Mouse (Mus musculus) hindbrain, embryonic 12.5 days (tissue): ENCODE results near the gene Cul9. TPM values are rescaled to one million over a fixed set of nuclear protein-coding genes. Genes with fewer than 3 reads are reported as not detected.

Experiments
- ATAC-seq: fragments of 200-750 bp; cut with Nextera tagmentation; 2 replicates; pipeline ENCODE4 v1.8.0; 2017; ENCODE audit warnings: moderate TSS enrichment; ENCODE audit not compliant: low FRiP score
- H3K27ac ChIP-seq: fragments of 300-500 bp; sonication (generic); 2 replicates; pipeline ENCODE4 v1.5.1; 2016; ENCODE audit warnings: mild to moderate bottlenecking
- H3K27me3 ChIP-seq: fragments of 300-500 bp; sonication (generic); 2 replicates; pipeline ENCODE4 v1.6.1; 2016; ENCODE audit warnings: mild to moderate bottlenecking
- H3K36me3 ChIP-seq: fragments of 300-500 bp; sonication (generic); 2 replicates; pipeline ENCODE4 v1.6.1; 2016; ENCODE audit warnings: mild to moderate bottlenecking
- H3K4me1 ChIP-seq: fragments of 300-500 bp; sonication (generic); 2 replicates; pipeline ENCODE4 v1.6.1; 2016
- H3K4me2 ChIP-seq: fragments of 300-500 bp; sonication (generic); replicated peaks from 2 replicates; pipeline ENCODE4 v1.6.1; 2016; ENCODE audit warnings: mild to moderate bottlenecking
- H3K4me3 ChIP-seq: fragments of 300-500 bp; sonication (generic); 2 replicates; pipeline ENCODE4 v1.5.1; 2016; ENCODE audit warnings: mild to moderate bottlenecking
- H3K9ac ChIP-seq: fragments of 300-500 bp; sonication (generic); 2 replicates; pipeline ENCODE4 v1.6.1; 2016; ENCODE audit warnings: mild to moderate bottlenecking, moderate library complexity
- H3K9me3 ChIP-seq: fragments of 300-500 bp; sonication (generic); replicated peaks from 2 replicates; pipeline ENCODE4 v1.6.1; 2016; ENCODE audit warnings: mild to moderate bottlenecking
- WGBS: fragments of 180-500 bp; shearing (Covaris S2); methylation state at CpG from one replicate; pipeline ENCODE4 v1.1.7; 2016; 5-methylcytosine and 5-hydroxymethylcytosine counted together
- polyA plus RNA-seq: library from polyadenylated mRNA; unstranded; fragments of >200 nt; fragmentation: Nextera tagmentation; extraction: Ambion mirVana; gene quantifications from 2 replicates; pipeline ENCODE4 v1.2.1, GENCODE M21; 2016

The Cul9 gene
- polyA plus RNA-seq, 1 experiment from 2014 or later, result 14.9 TPM

GRCm38 (mm10) chr17:46521963-46522668 lies 24.1 kb downstream of the Cul9 start:
- H3K27me3 ChIP-seq, result peaks cover 33% of the 10 kb centered on the region
- H3K36me3 ChIP-seq, result peaks cover 18% of the 10 kb centered on the region; the same call in 1 of the 2 replicates
- H3K9ac ChIP-seq, result no peak overlapping the region
- no peak overlapping the region for H3K4me3 ChIP-seq
- WGBS, result 33% methylated on average over 24 of the region's 24 CpGs
- H3K4me1 ChIP-seq, result no peaks in the 10 kb centered on the region
- no peak overlapping the region for H3K4me2 ChIP-seq
- H3K27ac ChIP-seq, result no peak overlapping the region
- ATAC-seq, result no peak
- H3K9me3 ChIP-seq, result no peaks in the 10 kb centered on the region

DNA sequence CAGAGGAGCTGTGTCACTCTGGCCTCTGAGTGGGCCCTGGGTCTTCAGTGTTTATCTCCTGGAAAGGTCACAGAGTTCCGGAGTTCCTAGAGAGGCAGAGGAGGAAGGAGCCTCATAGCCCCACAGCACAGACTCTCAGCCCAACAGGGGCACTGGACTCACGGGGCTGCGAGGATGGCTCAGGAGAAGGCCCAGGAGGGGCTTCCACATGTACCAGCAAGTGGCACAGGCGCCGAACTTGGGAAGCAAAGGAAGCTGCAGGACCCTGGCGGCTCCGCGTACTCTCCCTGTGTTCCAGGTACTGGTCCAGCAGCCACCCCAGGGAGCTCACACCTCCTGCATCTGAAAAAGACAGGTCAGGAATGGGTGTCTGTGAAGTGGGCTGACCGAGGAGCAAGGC lies 25.0 kb downstream of the Cul9 start:
- no peaks in the 10 kb centered on the region for H3K4me1 ChIP-seq
- H3K9me3 ChIP-seq, result no peaks in the 10 kb centered on the region
- ATAC-seq, result no peak
- H3K9ac ChIP-seq, result no peak overlapping the region
- H3K4me2 ChIP-seq, result no peak overlapping the region
- 77% methylated on average over 9 of the region's 9 CpGs for WGBS
- peaks cover 14% of the 10 kb centered on the region; the same call in 1 of the 2 replicates for H3K36me3 ChIP-seq
- H3K4me3 ChIP-seq, result no peak overlapping the region
- H3K27me3 ChIP-seq, result peaks cover 33% of the 10 kb centered on the region
- no peak overlapping the region for H3K27ac ChIP-seq

DNA sequence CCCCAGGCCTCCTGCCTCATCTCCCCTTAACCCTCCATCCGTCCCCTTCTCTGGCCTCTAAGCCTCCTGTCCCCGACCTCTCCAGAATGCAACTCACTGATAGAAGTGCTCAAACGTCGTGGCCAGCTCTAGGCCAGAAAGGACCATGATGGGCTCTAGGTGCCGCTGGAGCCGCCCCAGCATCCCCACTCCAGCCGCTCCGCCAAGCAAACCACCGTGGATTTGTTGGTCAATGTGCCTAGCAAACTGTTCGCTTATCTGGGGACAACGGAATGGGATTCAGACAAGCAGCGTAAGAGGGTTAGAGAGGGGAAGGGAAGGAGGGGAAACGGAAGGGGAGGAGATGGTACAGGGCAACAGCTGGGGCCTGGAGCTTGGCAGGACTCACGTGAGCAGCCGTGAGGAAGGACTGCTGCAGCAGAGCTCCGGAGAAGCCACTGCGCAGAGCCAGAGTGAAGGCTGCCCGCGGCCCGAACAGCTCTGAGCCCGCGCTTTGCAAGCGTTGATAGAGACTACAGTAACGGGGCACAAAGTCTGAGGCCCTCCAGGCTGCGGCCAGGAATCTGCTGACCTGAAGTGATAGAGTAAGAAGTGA lies 25.7 kb downstream of the Cul9 start:
- Histone ChIP-seq H3K27ac (no peak overlapping the region), H3K4me2 (peak overlapping the region; percentile 20), H3K4me3 (peak overlapping the region; percentile 1; the same call in 1 of the 2 replicates), H3K27me3 (peaks cover 33% of the 10 kb centered on the region), H3K9me3 (no peaks in the 10 kb centered on the region), H3K36me3 (0 out of 2 replicates have a peak, but pooled peaks cover 7% of the 10 kb centered on the region), H3K9ac (no peak overlapping the region), H3K4me1 (no peaks in the 10 kb centered on the region)
- WGBS, result 40% methylated on average over 25 of the region's 25 CpGs
- no peak for ATAC-seq

GRCm38 (mm10) chr17:46519971-46520370 lies 26.2 kb downstream of the Cul9 start:
- Histone ChIP-seq H3K27ac (no peak overlapping the region), H3K4me2 (peak overlapping the region; percentile 20), H3K9ac (no peak overlapping the region), H3K27me3 (peaks cover 33% of the 10 kb centered on the region), H3K4me1 (no peaks in the 10 kb centered on the region), H3K36me3 (0 out of 2 replicates have a peak, but pooled peaks cover 6% of the 10 kb centered on the region), H3K4me3 (peak overlapping the region; percentile 1; the same call in 1 of the 2 replicates), H3K9me3 (no peaks in the 10 kb centered on the region)
- no peak for ATAC-seq
- WGBS, result 56% methylated on average over 10 of the region's 10 CpGs

GRCm38 (mm10) chr17:46513329-46513728 lies 32.9 kb downstream of the Cul9 start:
- Histone ChIP-seq H3K9ac (no peak overlapping the region), H3K4me1 (no peaks in the 10 kb centered on the region), H3K4me2 (no peak overlapping the region), H3K9me3 (no peaks in the 10 kb centered on the region), H3K27me3 (no peaks in the 10 kb centered on the region), H3K27ac (no peak overlapping the region), H3K36me3 (0 out of 2 replicates have a peak, but pooled peaks cover 4% of the 10 kb centered on the region), H3K4me3 (no peak overlapping the region)
- ATAC-seq, result no peak
- WGBS, result 69% methylated on average over 2 of the region's 2 CpGs

DNA sequence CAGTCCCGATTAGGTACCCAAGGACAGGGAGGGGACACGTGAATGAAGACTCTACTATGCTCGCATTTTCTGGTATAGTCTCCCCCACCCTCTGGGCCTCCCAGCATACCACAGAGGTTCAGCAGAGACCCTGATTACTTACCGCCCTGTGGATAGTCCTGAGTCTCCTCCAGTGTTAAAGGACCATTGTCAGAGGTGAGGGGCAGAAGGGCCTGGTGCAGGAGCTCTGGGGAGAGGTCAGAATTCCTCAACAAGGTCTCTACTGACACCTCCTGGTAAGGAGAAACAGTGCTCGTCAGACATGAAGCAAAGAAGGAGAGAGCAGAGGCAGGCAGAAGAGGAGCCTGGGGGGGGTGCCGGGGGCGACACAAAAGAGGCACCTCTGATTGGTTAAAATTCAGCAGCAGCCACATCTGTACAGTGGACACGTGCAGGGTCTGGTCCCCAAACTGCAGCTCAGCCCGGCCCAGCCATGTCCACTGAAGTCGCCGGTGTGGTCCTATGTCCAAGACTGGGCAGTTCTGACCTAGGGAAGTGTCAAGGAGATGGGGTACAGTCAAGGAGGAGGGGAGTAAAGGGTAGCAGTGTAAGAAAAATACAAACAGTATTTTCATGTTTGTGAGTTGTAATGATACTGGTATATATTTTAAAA lies 35.0 kb downstream of the Cul9 start:
- no peaks in the 10 kb centered on the region; the same call in 1 of the 2 replicates for H3K27me3 ChIP-seq
- no peaks in the 10 kb centered on the region for H3K36me3 ChIP-seq
- 0 out of 2 replicates have a peak overlapping the region, but pooled peaks have one; percentile 4 for H3K9ac ChIP-seq
- no peaks in the 10 kb centered on the region for H3K9me3 ChIP-seq
- WGBS, result 46% methylated on average over 11 of the region's 11 CpGs
- H3K4me1 ChIP-seq, result no peaks in the 10 kb centered on the region; the same call in 1 of the 2 replicates
- no peak overlapping the region for H3K27ac ChIP-seq
- H3K4me3 ChIP-seq, result no peak overlapping the region
- peak; percentile 51; the same call in 1 of the 2 replicates for ATAC-seq
- H3K4me2 ChIP-seq, result no peak overlapping the region

GRCm38 (mm10) chr17:46505617-46506016 lies 40.6 kb downstream of the Cul9 start:
- Histone ChIP-seq H3K9me3 (no peaks in the 10 kb centered on the region), H3K4me1 (no peaks in the 10 kb centered on the region; the same call in 1 of the 2 replicates), H3K36me3 (peaks cover 16% of the 10 kb centered on the region; the same call in 1 of the 2 replicates), H3K4me3 (no peak overlapping the region), H3K9ac (no peak overlapping the region), H3K4me2 (no peak overlapping the region), H3K27me3 (no peaks in the 10 kb centered on the region; the same call in none of the 2 replicates), H3K27ac (no peak overlapping the region)
- no peak for ATAC-seq
- WGBS, result 88% methylated on average over 3 of the region's 3 CpGs

DNA sequence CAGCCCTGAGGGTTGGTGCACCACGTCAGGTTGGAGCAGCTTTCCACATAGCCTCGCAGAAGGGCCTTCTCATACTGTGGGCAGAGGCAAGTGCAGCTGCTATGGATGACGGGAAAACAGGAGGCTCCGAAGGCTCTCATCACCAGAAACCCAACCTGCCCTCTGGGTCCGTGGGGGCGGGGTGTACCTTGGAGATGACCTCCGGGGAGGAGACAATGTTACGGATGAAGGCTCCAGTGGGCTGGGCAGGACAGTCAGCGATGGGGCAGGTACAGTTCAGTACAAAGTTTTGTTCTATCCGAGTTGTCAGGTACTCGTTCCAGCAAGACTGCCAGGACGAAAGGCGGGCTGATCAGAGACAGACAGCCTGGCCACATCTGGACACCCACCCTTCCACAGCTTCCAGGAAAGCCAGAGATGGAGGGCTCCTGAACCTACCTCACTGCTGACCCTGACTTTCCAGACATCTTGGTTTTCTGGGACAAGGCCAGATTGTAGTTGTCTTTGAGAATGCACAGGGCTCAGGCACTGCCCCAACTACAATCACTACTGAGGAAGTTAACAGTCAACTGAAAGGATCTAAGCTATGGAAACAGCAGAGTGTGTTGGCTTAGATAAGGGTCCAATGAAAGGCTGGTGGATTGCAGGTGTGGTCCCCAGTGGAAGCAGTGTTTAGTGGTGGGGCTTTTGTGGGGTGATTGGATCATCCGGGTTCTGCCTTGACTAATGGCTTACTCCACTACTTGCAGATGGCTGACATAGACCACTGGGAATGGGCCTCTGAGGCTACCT lies 42.1 kb downstream of the Cul9 start:
- Histone ChIP-seq H3K27ac (no peak overlapping the region), H3K36me3 (peaks cover 27% of the 10 kb centered on the region), H3K4me2 (no peak overlapping the region), H3K4me3 (no peak overlapping the region), H3K9ac (no peak overlapping the region), H3K4me1 (no peaks in the 10 kb centered on the region; the same call in 1 of the 2 replicates), H3K9me3 (no peaks in the 10 kb centered on the region), H3K27me3 (no peaks in the 10 kb centered on the region; the same call in none of the 2 replicates)
- ATAC-seq, result no peak
- WGBS, result 84% methylated on average over 14 of the region's 14 CpGs

- WGBS, result 93% methylated on average over 2 of the region's 2 CpGs
- ATAC-seq, result no peak
- peaks cover 30% of the 10 kb centered on the region for H3K36me3 ChIP-seq
Observed at GRCm38 (mm10) chr17:46502775-46503174, 43.4 kb downstream of the Cul9 start.

GRCm38 (mm10) chr17:46497956-46498355 lies 48.2 kb downstream of the Cul9 start:
- no peak overlapping the region for H3K4me3 ChIP-seq
- H3K36me3 ChIP-seq, result peaks cover 29% of the 10 kb centered on the region
- 72% methylated on average over 8 of the region's 8 CpGs for WGBS
- H3K4me2 ChIP-seq, result 0 out of 2 replicates have a peak overlapping the region, but pooled peaks have one; percentile 75
- peaks cover 18% of the 10 kb centered on the region for H3K27me3 ChIP-seq
- H3K9me3 ChIP-seq, result no peaks in the 10 kb centered on the region
- no peak overlapping the region for H3K9ac ChIP-seq
- peaks cover 9% of the 10 kb centered on the region for H3K4me1 ChIP-seq
- H3K27ac ChIP-seq, result no peak overlapping the region
- no peak for ATAC-seq

More at GRCm38 (mm10) chr17:46502775-46503174, 43.4 kb downstream of the Cul9 start:
- Histone ChIP-seq H3K4me3 (no peak overlapping the region), H3K27ac (no peak overlapping the region), H3K4me2 (no peak overlapping the region), H3K9ac (no peak overlapping the region), H3K27me3 (no peaks in the 10 kb centered on the region; the same call in none of the 2 replicates), H3K4me1 (0 out of 2 replicates have a peak, but pooled peaks cover under 1% of the 10 kb centered on the region), H3K9me3 (no peaks in the 10 kb centered on the region)

GRCm38 (mm10) chr17:46496623-46497434 lies 49.4 kb downstream of the Cul9 start, which contains the start of gene Dnph1:
Gene Dnph1, plus strand, starts transcription at chr17:46496711.
- Histone ChIP-seq H3K36me3 (peaks cover 20% of the 10 kb centered on the region), H3K4me1 (peaks cover 9% of the 10 kb centered on the region), H3K27me3 (peaks cover 23% of the 10 kb centered on the region), H3K27ac (no peak within 1 kb of the TSS), H3K9ac (peak within 1 kb of the TSS; percentile 72), H3K4me2 (peak within 1 kb of the TSS; percentile 75), H3K9me3 (no peaks in the 10 kb centered on the region), H3K4me3 (peak within 1 kb of the TSS; percentile 59)
- ATAC-seq, result peak; percentile 97
- under 1% methylated on average over 44 of the region's 44 CpGs for whole genome bisulfite sequencing
